Mouse (Mus musculus): ENCODE data around the gene Agap1. TPM values are rescaled to one million over a fixed set of nuclear protein-coding genes. Genes with fewer than 3 reads are reported as not detected.
A peak's percentile ranks its signal among the peaks of the same experiment; 100 is the strongest.

Agap1 gene
- polyA plus RNA-seq, 1 experiment from 2014 or later = 31.9 TPM

DNA sequence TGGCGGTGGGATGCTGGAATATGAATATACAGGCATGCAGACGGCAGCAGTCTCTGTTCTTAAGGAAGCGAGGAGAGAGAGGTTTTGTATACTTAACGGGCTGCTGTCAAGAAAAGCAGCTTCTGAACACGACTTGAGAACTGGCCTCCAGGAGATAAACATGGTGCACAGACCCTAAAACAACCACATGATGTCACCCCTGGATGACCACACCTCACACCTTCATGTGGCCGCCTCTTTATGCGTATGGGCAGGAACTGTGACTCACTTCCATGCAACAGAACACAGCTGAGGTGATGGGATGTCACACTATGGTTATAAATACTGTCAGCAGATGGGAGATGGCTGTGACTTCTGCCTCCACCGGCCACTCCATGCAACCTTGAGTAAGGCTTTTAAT is 28.5 kb upstream of the Agap1 start:
- Histone ChIP-seq H3K27me3 (replicated peaks; ENCODE audit: control insufficient read depth, insufficient read depth, low read length) (no peaks in the 10 kb centered on the region), H3K4me3 (ENCODE audit: low read length) (no peak overlapping the region), H3K36me3 (ENCODE audit: control insufficient read depth, insufficient read depth, low read length) (no peaks in the 10 kb centered on the region), H3K4me1 (ENCODE audit: control insufficient read depth, insufficient read depth, low read depth, low read length) (no peaks in the 10 kb centered on the region), H3K9me3 (ENCODE audit: control insufficient read depth, low read length) (no peaks in the 10 kb centered on the region), H3K27ac (ENCODE audit: low read depth, low read length) (no peak overlapping the region), H3K9ac (ENCODE audit: low read depth, low read length) (no peak overlapping the region), H3K4me2 (ENCODE audit: low read length) (no peak overlapping the region)
- no peak for ATAC-seq
- 77% methylated on average over 8 of the region's 8 CpGs for WGBS

DNA sequence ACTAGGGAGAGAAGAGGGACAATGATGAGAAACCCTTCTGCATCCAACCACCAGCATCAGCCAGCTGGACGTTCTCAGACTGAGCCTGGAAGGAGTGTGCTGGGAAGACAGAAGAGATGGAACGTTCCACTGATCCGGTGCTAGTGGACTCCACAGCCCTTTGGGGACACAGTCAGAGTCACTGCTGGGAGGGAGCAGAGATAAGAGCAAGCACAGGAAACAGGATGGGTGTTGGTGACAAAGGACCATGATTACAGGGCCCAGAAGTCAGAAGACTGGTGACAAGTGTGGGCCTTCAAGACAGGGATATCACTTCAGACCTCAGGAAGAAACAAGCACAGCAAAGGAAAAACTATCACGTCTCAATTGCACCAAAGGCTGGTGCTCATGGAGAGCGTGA is 25.9 kb upstream of the Agap1 start:
- Histone ChIP-seq H3K9ac (ENCODE audit: low read depth, low read length) (no peak overlapping the region), H3K4me2 (ENCODE audit: low read length) (no peak overlapping the region), H3K27ac (ENCODE audit: low read depth, low read length) (no peak overlapping the region), H3K9me3 (ENCODE audit: control insufficient read depth, low read length) (no peaks in the 10 kb centered on the region), H3K4me1 (ENCODE audit: control insufficient read depth, insufficient read depth, low read depth, low read length) (no peaks in the 10 kb centered on the region), H3K4me3 (ENCODE audit: low read length) (no peak overlapping the region), H3K36me3 (ENCODE audit: control insufficient read depth, insufficient read depth, low read length) (no peaks in the 10 kb centered on the region), H3K27me3 (replicated peaks; ENCODE audit: control insufficient read depth, insufficient read depth, low read length) (no peaks in the 10 kb centered on the region)
- no peak for ATAC-seq
- 96% methylated on average over 5 of the region's 5 CpGs for WGBS

DNA sequence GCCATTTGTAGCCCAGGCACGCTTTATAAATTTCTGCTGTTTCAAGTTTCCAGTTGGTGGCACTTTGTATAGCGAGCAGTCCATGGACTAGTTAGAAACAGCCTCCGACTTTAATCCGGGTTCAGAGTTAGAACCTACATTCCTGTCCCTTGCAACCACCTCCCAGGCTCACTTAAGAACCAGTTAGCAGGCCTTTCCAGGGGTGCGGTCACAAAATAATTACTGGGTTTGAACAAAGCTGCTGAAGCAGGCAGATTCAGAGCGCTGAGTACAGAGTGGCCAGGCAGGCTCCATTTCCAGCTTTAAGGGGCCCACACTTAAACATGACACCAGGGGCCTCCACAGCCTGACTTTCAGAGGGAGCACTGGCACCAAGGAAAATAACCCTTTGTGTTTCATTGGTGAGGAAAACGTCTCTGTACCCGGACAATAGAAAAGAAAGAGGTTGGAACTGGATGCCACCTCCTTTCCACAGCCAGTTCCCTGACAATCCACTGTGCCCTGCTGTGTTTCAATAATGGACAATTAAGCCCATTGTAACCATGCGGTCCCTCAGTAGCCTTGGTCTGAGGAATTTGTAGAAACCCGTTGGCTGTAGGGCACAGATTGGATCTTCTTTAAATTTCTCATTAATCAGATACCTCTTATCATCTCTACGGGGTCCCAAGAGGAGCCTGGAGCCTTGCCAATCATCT is 24.5 kb upstream of the Agap1 start:
- Histone ChIP-seq H3K36me3 (ENCODE audit: control insufficient read depth, insufficient read depth, low read length) (no peaks in the 10 kb centered on the region), H3K4me3 (ENCODE audit: low read length) (no peak overlapping the region), H3K9me3 (ENCODE audit: control insufficient read depth, low read length) (no peaks in the 10 kb centered on the region), H3K27me3 (replicated peaks; ENCODE audit: control insufficient read depth, insufficient read depth, low read length) (no peaks in the 10 kb centered on the region), H3K9ac (ENCODE audit: low read depth, low read length) (no peak overlapping the region), H3K4me1 (ENCODE audit: control insufficient read depth, insufficient read depth, low read depth, low read length) (no peaks in the 10 kb centered on the region), H3K4me2 (ENCODE audit: low read length) (no peak overlapping the region), H3K27ac (ENCODE audit: low read depth, low read length) (no peak overlapping the region)
- 46% methylated on average over 11 of the region's 11 CpGs for WGBS
- ATAC-seq = no peak

DNA sequence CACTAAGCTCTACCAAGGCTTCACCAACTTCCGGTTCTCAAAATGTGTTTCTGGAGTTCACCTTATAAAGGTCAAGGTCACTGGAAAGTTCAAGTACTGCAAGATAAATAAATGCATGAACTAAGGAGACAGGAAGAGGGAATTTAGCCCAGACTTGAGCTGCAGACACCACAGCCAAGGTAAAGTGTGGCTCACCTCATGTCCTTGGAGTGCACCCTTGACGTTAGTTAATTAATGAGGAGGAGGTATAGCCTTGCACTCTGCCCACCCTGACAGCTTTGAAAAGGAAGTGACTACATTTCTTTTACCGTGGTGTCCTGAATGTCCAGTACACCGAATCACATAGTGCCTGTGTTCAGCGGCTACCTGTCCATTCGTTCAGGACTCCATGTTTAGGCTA is 15.3 kb upstream of the Agap1 start:
- no peak for ATAC-seq
- Histone ChIP-seq H3K4me2 (ENCODE audit: low read length) (no peak overlapping the region), H3K9ac (ENCODE audit: low read depth, low read length) (no peak overlapping the region), H3K9me3 (ENCODE audit: control insufficient read depth, low read length) (no peaks in the 10 kb centered on the region), H3K36me3 (ENCODE audit: control insufficient read depth, insufficient read depth, low read length) (no peaks in the 10 kb centered on the region), H3K4me1 (ENCODE audit: control insufficient read depth, insufficient read depth, low read depth, low read length) (no peaks in the 10 kb centered on the region), H3K4me3 (ENCODE audit: low read length) (no peak overlapping the region), H3K27ac (ENCODE audit: low read depth, low read length) (no peak overlapping the region), H3K27me3 (replicated peaks; ENCODE audit: control insufficient read depth, insufficient read depth, low read length) (no peaks in the 10 kb centered on the region)
- 85% methylated on average over 6 of the region's 6 CpGs for WGBS

DNA sequence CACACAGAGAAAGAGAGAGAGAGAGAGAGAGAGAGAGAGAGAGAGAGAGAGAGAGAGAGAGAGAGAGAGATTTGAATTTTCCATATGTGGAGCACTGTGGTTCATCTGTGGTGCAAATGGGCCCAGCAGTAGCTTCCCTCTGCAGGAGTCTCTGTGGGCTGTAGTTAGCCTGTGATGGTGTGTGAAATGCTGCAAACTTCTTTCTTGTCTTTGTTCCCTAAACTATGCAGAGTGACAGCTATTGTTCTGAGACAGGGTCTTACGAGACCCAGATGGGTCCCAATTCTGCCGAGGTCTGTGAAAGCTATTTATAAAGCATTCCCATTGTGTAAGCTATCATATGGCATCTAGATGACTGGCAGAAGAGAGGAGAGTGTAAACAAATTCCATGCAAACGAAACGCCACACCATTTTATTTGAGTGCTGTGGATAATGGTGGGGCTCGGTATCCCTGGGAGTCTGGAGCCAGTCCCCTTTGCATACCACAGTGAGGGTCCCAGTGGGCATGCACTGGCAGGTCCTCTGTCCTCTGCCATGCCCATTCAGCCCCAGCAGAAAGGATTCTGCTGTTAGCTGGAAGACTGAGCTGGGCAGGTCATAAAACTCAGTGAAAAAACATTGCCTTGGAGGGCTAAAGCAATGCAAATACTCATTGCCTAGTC is 13.2 kb upstream of the Agap1 start:
- H3K4me2 ChIP-seq (ENCODE audit: low read length) = no peak overlapping the region
- 16% methylated on average over 5 of the region's 5 CpGs for WGBS
- H3K4me3 ChIP-seq (ENCODE audit: low read length) = no peak overlapping the region
- no peaks in the 10 kb centered on the region for H3K4me1 ChIP-seq (ENCODE audit: control insufficient read depth, insufficient read depth, low read depth, low read length)
- ATAC-seq = peak; percentile 42; the same call in 1 of the 2 replicates
- H3K27ac ChIP-seq (ENCODE audit: low read depth, low read length) = no peak overlapping the region
- no peak overlapping the region for H3K9ac ChIP-seq (ENCODE audit: low read depth, low read length)
- no peaks in the 10 kb centered on the region for H3K36me3 ChIP-seq (ENCODE audit: control insufficient read depth, insufficient read depth, low read length)
- no peaks in the 10 kb centered on the region for H3K27me3 ChIP-seq (replicated peaks; ENCODE audit: control insufficient read depth, insufficient read depth, low read length)
- no peaks in the 10 kb centered on the region for H3K9me3 ChIP-seq (ENCODE audit: control insufficient read depth, low read length)

DNA sequence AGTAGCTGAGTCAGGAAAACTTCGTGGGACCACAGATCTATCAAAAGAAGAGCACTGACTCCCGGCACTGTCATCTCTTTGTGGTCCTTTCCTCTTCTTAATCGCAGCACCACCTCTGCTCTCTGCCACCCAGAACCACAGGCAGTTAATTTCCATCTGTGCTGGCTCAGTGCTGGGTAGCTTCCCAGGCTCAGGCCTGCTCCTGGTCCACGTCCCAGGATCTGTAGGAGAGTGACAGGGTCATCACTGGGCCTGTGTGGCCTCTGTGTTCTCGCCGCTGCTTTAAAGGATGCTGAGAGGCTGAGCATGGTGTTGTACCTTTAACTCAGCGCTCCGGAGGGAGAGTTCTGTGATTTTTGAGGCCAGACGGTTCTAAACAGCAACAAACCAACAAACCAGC is 11.1 kb upstream of the Agap1 start:
- 51% methylated on average over 9 of the region's 9 CpGs for WGBS
- H3K27me3 ChIP-seq (replicated peaks; ENCODE audit: control insufficient read depth, insufficient read depth, low read length) = no peaks in the 10 kb centered on the region
- no peak overlapping the region for H3K9ac ChIP-seq (ENCODE audit: low read depth, low read length)
- ATAC-seq = 0 out of 2 replicates have a peak, but pooled peaks have one; percentile 37
- H3K36me3 ChIP-seq (ENCODE audit: control insufficient read depth, insufficient read depth, low read length) = no peaks in the 10 kb centered on the region
- H3K4me3 ChIP-seq (ENCODE audit: low read length) = no peak overlapping the region
- H3K4me2 ChIP-seq (ENCODE audit: low read length) = no peak overlapping the region
- H3K4me1 ChIP-seq (ENCODE audit: control insufficient read depth, insufficient read depth, low read depth, low read length) = no peaks in the 10 kb centered on the region
- no peaks in the 10 kb centered on the region for H3K9me3 ChIP-seq (ENCODE audit: control insufficient read depth, low read length)
- H3K27ac ChIP-seq (ENCODE audit: low read depth, low read length) = no peak overlapping the region

DNA sequence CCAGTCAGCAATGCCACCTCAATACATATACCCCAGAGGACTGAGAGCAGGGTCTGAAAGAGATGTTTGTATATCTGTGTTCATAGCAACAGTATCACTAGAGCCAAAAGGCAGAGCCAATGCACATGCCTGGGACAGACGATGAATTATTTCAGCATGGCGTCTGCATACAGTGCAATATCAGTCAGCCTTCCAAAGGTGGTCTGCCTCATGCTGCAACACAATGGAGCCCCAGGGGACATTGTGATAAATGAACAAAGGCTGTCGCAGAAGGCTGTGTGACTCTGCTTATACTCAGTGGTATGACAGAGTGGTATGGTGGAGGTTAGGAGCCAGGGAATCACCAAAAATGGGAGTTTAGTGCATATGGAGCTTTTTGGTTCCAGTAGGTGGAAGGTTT is 10.6 kb upstream of the Agap1 start:
- Histone ChIP-seq H3K27ac (ENCODE audit: low read depth, low read length) (no peak overlapping the region), H3K36me3 (ENCODE audit: control insufficient read depth, insufficient read depth, low read length) (no peaks in the 10 kb centered on the region), H3K4me1 (ENCODE audit: control insufficient read depth, insufficient read depth, low read depth, low read length) (no peaks in the 10 kb centered on the region), H3K27me3 (replicated peaks; ENCODE audit: control insufficient read depth, insufficient read depth, low read length) (no peaks in the 10 kb centered on the region), H3K4me3 (ENCODE audit: low read length) (no peak overlapping the region), H3K9me3 (ENCODE audit: control insufficient read depth, low read length) (no peaks in the 10 kb centered on the region), H3K9ac (ENCODE audit: low read depth, low read length) (no peak overlapping the region), H3K4me2 (ENCODE audit: low read length) (no peak overlapping the region)
- 28% methylated on average over 3 of the region's 3 CpGs for WGBS
- no peak for ATAC-seq

DNA sequence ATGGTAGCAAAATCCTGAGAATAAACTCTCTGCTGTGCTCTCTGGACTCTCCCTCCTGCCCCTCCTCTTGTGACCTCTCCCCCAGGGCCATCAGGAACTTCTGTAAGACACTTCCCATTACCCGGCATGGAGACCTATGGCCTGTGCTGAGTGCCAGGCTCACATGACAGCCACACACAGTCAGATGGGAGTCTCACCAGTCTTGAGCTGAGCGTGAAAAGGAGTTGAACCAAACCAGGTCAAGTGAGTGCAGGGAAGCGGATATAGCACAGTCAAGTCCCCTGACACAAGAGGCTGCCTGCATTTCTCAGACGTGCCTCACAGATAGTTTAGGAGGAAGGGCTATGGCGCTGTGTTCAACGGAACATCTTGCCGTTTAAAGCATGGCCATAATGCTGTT is 4.5 kb upstream of the Agap1 start:
- H3K4me1 ChIP-seq (ENCODE audit: control insufficient read depth, insufficient read depth, low read depth, low read length) = no peaks in the 10 kb centered on the region; the same call in 1 of the 2 replicates
- H3K9me3 ChIP-seq (ENCODE audit: control insufficient read depth, low read length) = no peaks in the 10 kb centered on the region
- ATAC-seq = no peak
- no peaks in the 10 kb centered on the region for H3K27me3 ChIP-seq (replicated peaks; ENCODE audit: control insufficient read depth, insufficient read depth, low read length)
- no peak overlapping the region for H3K4me3 ChIP-seq (ENCODE audit: low read length)
- WGBS = 89% methylated on average over 7 of the region's 7 CpGs
- H3K4me2 ChIP-seq (ENCODE audit: low read length) = no peak overlapping the region
- no peak overlapping the region for H3K27ac ChIP-seq (ENCODE audit: low read depth, low read length)
- H3K36me3 ChIP-seq (ENCODE audit: control insufficient read depth, insufficient read depth, low read length) = no peaks in the 10 kb centered on the region
- H3K9ac ChIP-seq (ENCODE audit: low read depth, low read length) = no peak overlapping the region

DNA sequence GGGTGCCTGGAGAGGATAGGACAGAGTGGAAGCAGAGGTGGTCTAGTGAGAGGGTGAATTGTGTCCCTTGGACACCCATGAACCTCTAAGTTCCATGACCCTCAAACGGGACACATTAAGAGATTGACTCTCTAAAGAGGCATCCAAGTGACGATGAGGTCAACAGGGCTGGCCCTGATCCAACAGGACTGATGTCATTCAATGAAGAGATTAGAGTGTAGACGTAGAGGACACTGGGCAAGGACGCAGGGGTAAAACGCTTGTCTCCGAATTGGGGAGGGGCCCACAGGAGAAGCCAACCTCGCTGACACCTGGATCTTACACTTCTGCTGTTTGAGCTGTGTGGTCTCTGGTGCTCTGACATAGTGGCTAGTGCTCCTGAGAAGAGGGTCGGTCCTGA is 2.5 kb upstream of the Agap1 start:
- Histone ChIP-seq H3K4me3 (ENCODE audit: low read length) (no peak overlapping the region), H3K27me3 (replicated peaks; ENCODE audit: control insufficient read depth, insufficient read depth, low read length) (no peaks in the 10 kb centered on the region), H3K9ac (ENCODE audit: low read depth, low read length) (no peak overlapping the region), H3K9me3 (ENCODE audit: control insufficient read depth, low read length) (no peaks in the 10 kb centered on the region), H3K4me1 (ENCODE audit: control insufficient read depth, insufficient read depth, low read depth, low read length) (peaks cover 13% of the 10 kb centered on the region), H3K36me3 (ENCODE audit: control insufficient read depth, insufficient read depth, low read length) (no peaks in the 10 kb centered on the region), H3K4me2 (ENCODE audit: low read length) (no peak overlapping the region), H3K27ac (ENCODE audit: low read depth, low read length) (no peak overlapping the region)
- no peak for ATAC-seq
- WGBS = 87% methylated on average over 8 of the region's 8 CpGs
